Mouse (Mus musculus) limb, embryonic 10.5 days (tissue): ENCODE results near the gene Cytip. TPM values are rescaled to one million over a fixed set of nuclear protein-coding genes. Genes with fewer than 3 reads are reported as not detected.

Source experiments
- DNase-seq: peaks from one replicate; pipeline ENCODE4 v3.0.0-alpha.2; 2017; ENCODE audit warnings: low spot score
- H3K27ac ChIP-seq: fragments of 300-500 bp; sonication (generic); 2 replicates; pipeline ENCODE4 v1.5.1; 2016; ENCODE audit warnings: mild to moderate bottlenecking
- H3K27me3 ChIP-seq: fragments of 300-500 bp; sonication (generic); 2 replicates; pipeline ENCODE4 v1.6.1; 2016; ENCODE audit warnings: low read depth, mild to moderate bottlenecking; ENCODE audit not compliant: poor library complexity, severe bottlenecking
- H3K36me3 ChIP-seq: fragments of 300-500 bp; sonication (generic); 2 replicates; pipeline ENCODE4 v1.6.1; 2016; ENCODE audit warnings: mild to moderate bottlenecking, moderate library complexity
- H3K4me1 ChIP-seq: fragments of 300-500 bp; sonication (generic); 2 replicates; pipeline ENCODE4 v1.6.1; 2016
- H3K4me3 ChIP-seq: fragments of 300-500 bp; sonication (generic); 2 replicates; pipeline ENCODE4 v1.5.1; 2016; ENCODE audit warnings: mild to moderate bottlenecking, moderate library complexity
- H3K9me3 ChIP-seq: fragments of 300-500 bp; sonication (generic); replicated peaks from 2 replicates; pipeline ENCODE4 v1.6.1; 2016; ENCODE audit warnings: mild to moderate bottlenecking
- WGBS: fragments of 180-500 bp; shearing (Covaris S2); methylation state at CpG from one replicate; pipeline ENCODE4 v1.1.7; 2016; 5-methylcytosine and 5-hydroxymethylcytosine counted together
- polyA plus RNA-seq: library from polyadenylated mRNA; unstranded; fragments of >200 nt; fragmentation: Nextera tagmentation; extraction: Ambion mirVana; gene quantifications from 2 replicates; pipeline ENCODE4 v1.2.1, GENCODE M21; 2016

The Cytip gene
- polyA plus RNA-seq, 1 experiment from 2014 or later, result 0.23 TPM

DNA sequence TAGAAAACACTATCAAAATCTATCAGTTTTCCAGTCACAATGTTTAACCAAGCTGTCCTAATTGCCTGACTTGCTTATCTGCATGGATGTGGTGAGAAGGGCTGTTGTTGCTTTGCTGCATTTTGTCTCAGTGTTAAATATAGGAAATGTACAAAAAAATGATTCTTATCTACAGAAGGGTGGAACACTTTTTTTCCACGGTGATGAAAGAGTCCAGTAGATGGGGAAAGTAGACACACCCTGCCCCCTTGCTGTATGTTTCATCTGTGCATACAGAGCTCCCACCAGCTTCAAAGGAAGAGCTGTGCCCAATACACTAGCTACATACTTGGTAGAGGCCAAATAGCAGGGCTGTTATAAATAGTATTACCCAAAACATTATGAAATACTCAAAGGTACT lies 16.3 kb downstream of the Cytip start:
- DNase-seq, result no peak
- Histone ChIP-seq H3K9me3 (no peaks in the 10 kb centered on the region), H3K4me3 (no peak overlapping the region), H3K36me3 (no peaks in the 10 kb centered on the region), H3K4me1 (no peaks in the 10 kb centered on the region), H3K27me3 (no peaks in the 10 kb centered on the region), H3K27ac (no peak overlapping the region)
- WGBS, result 83% methylated on average over 1 of the region's 1 CpGs

GRCm38 (mm10) chr2:58175392-58176291 lies 19.7 kb downstream of the Cytip start:
- Histone ChIP-seq H3K9me3 (no peaks in the 10 kb centered on the region), H3K4me3 (no peak overlapping the region), H3K36me3 (no peaks in the 10 kb centered on the region), H3K4me1 (no peaks in the 10 kb centered on the region), H3K27me3 (no peaks in the 10 kb centered on the region), H3K27ac (no peak overlapping the region)
- DNase-seq, result no peak
- 89% methylated on average over 8 of the region's 8 CpGs for whole genome bisulfite sequencing

DNA sequence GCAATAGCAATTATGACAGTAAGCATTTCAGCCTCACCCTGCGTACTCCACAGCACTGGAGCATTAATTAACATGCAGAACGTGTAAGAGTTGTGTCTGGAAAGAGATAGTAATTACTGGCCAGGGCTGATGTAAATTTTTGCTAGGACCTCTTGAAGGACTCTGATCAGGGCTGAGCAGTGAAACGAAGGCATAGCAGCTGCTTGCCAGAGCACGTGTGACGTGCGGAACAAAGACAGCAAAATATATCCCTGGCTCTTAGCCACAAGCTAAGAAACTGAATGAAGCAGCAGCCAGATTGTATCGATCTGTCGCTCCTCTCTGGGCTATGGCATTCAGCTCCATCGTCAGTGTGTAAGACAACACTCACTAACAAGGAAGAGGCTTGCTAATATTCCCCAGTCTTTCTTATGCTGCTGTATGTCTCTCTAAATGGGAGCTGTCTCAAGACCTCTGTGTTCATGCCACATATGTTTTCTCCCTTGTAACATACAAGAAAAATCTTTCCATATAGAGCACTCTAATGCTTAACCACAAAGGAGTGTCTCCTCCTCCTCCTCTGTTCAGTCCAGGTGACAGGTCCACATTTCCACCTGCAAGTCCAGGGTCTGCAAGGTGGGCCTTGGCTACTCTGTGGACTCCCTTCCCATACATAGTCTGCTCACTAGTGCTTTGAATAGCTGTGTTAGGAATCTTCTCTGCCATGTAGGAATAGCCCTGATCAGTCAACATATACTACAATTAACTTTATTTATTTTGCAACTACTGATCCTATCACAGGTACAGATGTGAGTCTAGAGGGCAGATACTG lies 20.7 kb downstream of the Cytip start:
- Histone ChIP-seq H3K4me1 (no peaks in the 10 kb centered on the region), H3K4me3 (no peak overlapping the region), H3K27me3 (no peaks in the 10 kb centered on the region), H3K27ac (no peak overlapping the region), H3K36me3 (no peaks in the 10 kb centered on the region), H3K9me3 (no peaks in the 10 kb centered on the region)
- DNase-seq, result no peak
- WGBS, result 90% methylated on average over 9 of the region's 9 CpGs

GRCm38 (mm10) chr2:58172963-58173362 lies 22.4 kb downstream of the Cytip start:
- 95% methylated on average over 3 of the region's 3 CpGs for WGBS
- Histone ChIP-seq H3K27ac (no peak overlapping the region), H3K27me3 (no peaks in the 10 kb centered on the region), H3K9me3 (no peaks in the 10 kb centered on the region), H3K4me3 (no peak overlapping the region), H3K36me3 (no peaks in the 10 kb centered on the region), H3K4me1 (no peaks in the 10 kb centered on the region)
- DNase-seq, result no peak

- Histone ChIP-seq H3K4me1 (peaks cover 3% of the 10 kb centered on the region; the same call in 1 of the 2 replicates), H3K27me3 (no peaks in the 10 kb centered on the region), H3K9me3 (no peaks in the 10 kb centered on the region), H3K27ac (no peak overlapping the region), H3K36me3 (no peaks in the 10 kb centered on the region), H3K4me3 (no peak overlapping the region)
- no peak for DNase-seq
- 96% methylated on average over 2 of the region's 2 CpGs for WGBS
Observed at GRCm38 (mm10) chr2:58169173-58169572, 26.2 kb downstream of the Cytip start.

DNA sequence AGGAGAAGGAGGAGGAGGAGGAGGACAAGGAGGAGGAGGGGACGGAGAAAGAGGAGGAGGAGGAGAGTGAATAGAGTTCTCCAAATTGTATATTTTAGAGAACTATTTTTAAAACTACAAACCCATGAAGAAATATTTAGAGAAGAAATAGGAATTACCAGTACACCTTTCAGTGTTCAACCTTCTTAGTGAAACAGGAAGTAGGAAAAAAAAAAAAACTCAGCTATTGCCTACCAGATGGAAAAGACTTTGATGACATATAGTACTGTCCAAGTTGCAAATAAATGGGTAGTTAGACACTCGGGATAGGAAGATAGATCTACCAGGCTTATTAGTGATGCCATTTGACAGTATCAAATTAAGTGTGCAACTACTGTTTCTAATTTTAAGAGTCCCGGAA lies 27.7 kb downstream of the Cytip start:
- WGBS, result 85% methylated on average over 3 of the region's 3 CpGs
- Histone ChIP-seq H3K27ac (no peak overlapping the region), H3K36me3 (no peaks in the 10 kb centered on the region), H3K9me3 (no peaks in the 10 kb centered on the region), H3K27me3 (no peaks in the 10 kb centered on the region), H3K4me1 (peaks cover 7% of the 10 kb centered on the region; the same call in 1 of the 2 replicates), H3K4me3 (no peak overlapping the region)
- no peak for DNase-seq

GRCm38 (mm10) chr2:58166764-58167163 lies 28.6 kb downstream of the Cytip start:
- Histone ChIP-seq H3K27me3 (no peaks in the 10 kb centered on the region), H3K27ac (no peak overlapping the region), H3K4me3 (no peak overlapping the region), H3K36me3 (no peaks in the 10 kb centered on the region), H3K9me3 (no peaks in the 10 kb centered on the region), H3K4me1 (peaks cover 7% of the 10 kb centered on the region; the same call in 1 of the 2 replicates)
- DNase-seq, result no peak
- 85% methylated on average over 2 of the region's 2 CpGs for WGBS

DNA sequence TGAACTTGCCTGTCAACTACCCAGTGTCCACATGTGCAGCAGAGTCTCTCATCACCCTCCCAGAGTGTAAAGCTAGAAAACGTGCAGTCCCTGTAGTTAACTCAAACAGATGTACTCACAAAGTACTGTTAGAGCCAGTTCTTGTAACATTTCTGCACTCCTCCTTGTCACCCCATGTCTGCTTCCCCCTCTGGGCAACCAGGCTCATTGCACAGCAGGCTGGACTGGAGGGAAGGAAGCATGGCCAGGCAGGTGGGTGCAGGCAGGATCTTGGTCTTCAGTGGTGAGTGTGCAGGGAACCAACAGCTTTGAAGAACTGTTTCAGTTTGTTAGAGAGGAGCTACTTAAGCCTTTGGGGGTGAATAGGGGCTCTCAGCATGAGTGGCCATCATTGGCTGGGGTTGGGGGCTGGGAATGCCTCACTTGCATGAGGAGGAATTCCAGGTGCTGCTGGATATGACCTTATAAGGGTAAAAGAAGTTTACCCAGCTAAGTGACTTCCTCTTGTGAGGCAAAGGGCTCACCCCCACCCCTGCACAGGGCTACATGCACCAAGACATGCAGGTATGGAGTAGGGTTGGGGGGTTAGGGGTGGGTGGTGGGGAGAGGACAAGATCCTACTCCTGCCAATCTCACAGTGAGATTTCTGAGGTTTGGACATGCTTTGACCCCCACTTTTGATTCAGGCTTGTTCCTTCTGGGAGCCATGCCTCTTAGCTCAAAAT lies 31.7 kb downstream of the Cytip start:
- no peak for DNase-seq
- Histone ChIP-seq H3K27ac (no peak overlapping the region), H3K9me3 (no peaks in the 10 kb centered on the region), H3K4me1 (peaks cover 12% of the 10 kb centered on the region), H3K4me3 (no peak overlapping the region), H3K27me3 (no peaks in the 10 kb centered on the region), H3K36me3 (no peaks in the 10 kb centered on the region)
- WGBS, result 58% methylated on average over 1 of the region's 1 CpGs

GRCm38 (mm10) chr2:58161813-58162212 lies 33.5 kb downstream of the Cytip start:
- no peak for DNase-seq
- no peaks in the 10 kb centered on the region for H3K27me3 ChIP-seq
- no peaks in the 10 kb centered on the region for H3K36me3 ChIP-seq
- no peak overlapping the region for H3K27ac ChIP-seq
- no peaks in the 10 kb centered on the region for H3K9me3 ChIP-seq
- H3K4me1 ChIP-seq, result peaks cover 12% of the 10 kb centered on the region
- no peak overlapping the region for H3K4me3 ChIP-seq
- WGBS, result 89% methylated on average over 4 of the region's 4 CpGs

DNA sequence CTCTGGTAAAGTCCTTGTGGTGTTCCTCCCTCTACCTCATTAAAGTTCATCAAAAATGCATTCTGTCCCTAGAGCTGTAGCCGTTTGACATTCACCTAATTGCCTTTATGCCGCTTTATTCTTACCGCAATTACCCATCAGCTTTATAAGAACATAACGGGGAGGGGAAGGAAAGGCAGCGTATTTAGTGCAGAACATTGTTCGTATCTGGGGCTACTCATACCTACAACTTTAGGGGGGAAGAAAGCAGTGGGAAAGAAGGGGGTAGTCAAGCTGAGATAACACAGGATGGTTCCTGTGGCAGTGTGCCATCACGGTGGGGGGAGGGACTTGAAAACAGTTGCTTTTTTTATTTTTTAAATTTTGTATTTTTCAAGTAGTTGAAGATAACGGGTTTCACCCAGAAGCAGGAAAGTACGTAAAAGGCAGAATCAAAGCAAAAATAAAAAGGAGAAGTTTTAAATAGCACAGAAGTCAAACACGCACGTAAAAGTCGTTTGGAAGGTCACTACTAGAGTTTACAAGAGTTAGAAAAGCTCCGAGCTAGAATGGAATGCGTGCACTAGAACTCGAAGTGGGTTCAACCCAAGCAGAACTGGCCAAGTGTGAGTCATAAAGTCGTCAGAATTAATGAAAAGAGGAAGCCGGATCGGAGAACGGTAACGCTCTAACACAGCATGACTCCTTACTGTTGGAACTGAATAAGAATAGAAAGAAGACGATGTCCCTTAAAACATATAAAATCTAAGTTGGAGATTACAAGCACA lies 34.6 kb downstream of the Cytip start:
- Histone ChIP-seq H3K4me3 (no peak overlapping the region), H3K36me3 (no peaks in the 10 kb centered on the region), H3K27me3 (no peaks in the 10 kb centered on the region), H3K27ac (no peak overlapping the region), H3K4me1 (peaks cover 12% of the 10 kb centered on the region), H3K9me3 (no peaks in the 10 kb centered on the region)
- WGBS, result 77% methylated on average over 21 of the region's 21 CpGs
- DNase-seq, result no peak

DNA sequence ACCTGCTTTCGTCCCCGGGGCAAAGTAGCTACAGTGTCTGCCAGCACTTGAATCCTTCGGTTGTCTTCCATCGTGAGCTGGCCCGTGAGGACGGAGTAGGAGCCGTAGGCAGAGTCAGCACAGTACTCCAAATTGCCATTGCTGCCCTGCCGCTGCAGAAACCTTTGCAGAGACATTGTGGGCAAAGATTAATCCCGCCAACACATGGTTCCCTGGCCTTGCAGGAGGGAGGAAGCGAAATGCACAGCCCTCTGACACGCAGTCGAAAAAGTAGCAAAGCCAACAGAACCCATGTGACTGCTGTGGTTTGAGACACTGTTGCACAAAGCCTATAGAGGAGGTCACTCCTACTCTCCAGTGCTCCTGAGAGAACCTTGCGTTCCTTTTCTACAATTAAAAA lies 35.5 kb downstream of the Cytip start:
- Histone ChIP-seq H3K27ac (no peak overlapping the region), H3K36me3 (no peaks in the 10 kb centered on the region), H3K9me3 (no peaks in the 10 kb centered on the region), H3K4me3 (no peak overlapping the region), H3K27me3 (no peaks in the 10 kb centered on the region), H3K4me1 (peaks cover 9% of the 10 kb centered on the region)
- 97% methylated on average over 13 of the region's 13 CpGs for WGBS
- DNase-seq, result no peak

GRCm38 (mm10) chr2:58159121-58159520 lies 36.2 kb downstream of the Cytip start:
- 91% methylated on average over 6 of the region's 6 CpGs for WGBS
- no peak overlapping the region for H3K4me3 ChIP-seq
- H3K9me3 ChIP-seq, result no peaks in the 10 kb centered on the region
- no peak for DNase-seq
- no peaks in the 10 kb centered on the region for H3K36me3 ChIP-seq
- peaks cover 9% of the 10 kb centered on the region for H3K4me1 ChIP-seq
- H3K27ac ChIP-seq, result no peak overlapping the region
- no peaks in the 10 kb centered on the region for H3K27me3 ChIP-seq
